Mouse (Mus musculus): ENCODE measurements around the gene Smim15. TPM values are rescaled to one million over a fixed set of nuclear protein-coding genes. Genes with fewer than 3 reads are reported as not detected.

Gene Smim15
- total RNA-seq, 2 experiments from 2014 or later, result 40.2 to 41.4 TPM

Other genes starting within 250 kb of the Smim15 start
- gene Ndufaf2, start 114.2 kb downstream of the Smim15 start, total RNA-seq (2021), result 10 to 100 TPM; 20.3 to 22.0 TPM
- gene Ercc8, start 114.3 kb downstream of the Smim15 start, total RNA-seq (2021), result 10 to 100 TPM; 19.9 to 24.0 TPM
- 10 to 100 TPM in 1 of 2 experiments, 1 to 10 TPM in 1; 7.4 to 10.5 TPM for gene Elovl7, start 170.0 kb downstream of the Smim15 start, total RNA-seq (2021)